Mouse (Mus musculus) hindbrain, postnatal 0 days (tissue): ENCODE results near the gene Erc2. TPM values are rescaled to one million over a fixed set of nuclear protein-coding genes. Genes with fewer than 3 reads are reported as not detected.

Source experiments
- ATAC-seq: fragments of 200-750 bp; cut with Nextera tagmentation; 2 replicates; pipeline ENCODE4 v1.8.0; 2017; ENCODE audit warnings: mild to moderate bottlenecking, moderate TSS enrichment, moderate library complexity
- DNase-seq: peaks from one replicate; pipeline ENCODE4 v3.0.0-alpha.2; 2015; ENCODE audit warnings: low spot score
- H3K27ac ChIP-seq: fragments of 300-500 bp; sonication (generic); 2 replicates; pipeline ENCODE4 v1.5.1; 2014; ENCODE audit warnings: mild to moderate bottlenecking
- H3K27me3 ChIP-seq: fragments of 300-500 bp; sonication (generic); 2 replicates; pipeline ENCODE4 v1.6.1; 2014; ENCODE audit warnings: low read length, mixed read lengths; ENCODE audit not compliant: insufficient read depth
- H3K36me3 ChIP-seq: fragments of 300-500 bp; sonication (generic); 2 replicates; pipeline ENCODE4 v1.6.1; 2014; ENCODE audit warnings: low read length, mixed read lengths; ENCODE audit not compliant: insufficient read depth
- H3K4me1 ChIP-seq: fragments of 300-500 bp; sonication (generic); 2 replicates; pipeline ENCODE4 v1.6.1; 2014; ENCODE audit warnings: antibody characterized with exemption, low read length, mixed read lengths; ENCODE audit not compliant: insufficient read depth
- H3K4me2 ChIP-seq: fragments of 300-500 bp; sonication (generic); 2 replicates; pipeline ENCODE4 v1.6.1; 2014; ENCODE audit warnings: low read depth, mild to moderate bottlenecking, low read length, moderate library complexity, mixed read lengths
- H3K4me3 ChIP-seq: fragments of 300-500 bp; sonication (generic); 2 replicates; pipeline ENCODE4 v1.5.1; 2014; ENCODE audit warnings: low read length
- H3K9ac ChIP-seq: fragments of 300-500 bp; sonication (generic); replicated peaks from 2 replicates; pipeline ENCODE4 v1.6.1; 2014; ENCODE audit warnings: mild to moderate bottlenecking, low read length, moderate library complexity, mixed read lengths
- H3K9me3 ChIP-seq: fragments of 300-500 bp; sonication (generic); 2 replicates; pipeline ENCODE4 v1.6.1; 2016; ENCODE audit warnings: low read length, mixed read lengths
- CTCF ChIP-seq: IDR thresholded peaks from 2 replicates; pipeline ENCODE4 v1.5.1; 2016; ENCODE audit warnings: antibody characterized with exemption, control low read depth, low read depth
- WGBS: fragments of 180-500 bp; shearing (Covaris S2); extraction: QIAGEN DNeasy Blood & Tissue Kit; methylation state at CpG from one replicate; pipeline ENCODE4 v1.1.7; 2014; 5-methylcytosine and 5-hydroxymethylcytosine counted together
- polyA plus RNA-seq: library from polyadenylated mRNA; unstranded; fragments of >200 nt; fragmentation: Nextera tagmentation; extraction: Ambion mirVana; gene quantifications from 2 replicates; pipeline ENCODE4 v1.2.1, GENCODE M21; 2015
- total RNA-seq: library from RNA; depleted of rRNA; stranded (reverse); fragments of >200 nt; gene quantifications from 2 replicates; pipeline ENCODE4 v1.2.3, GENCODE M21; 2014

Gene Erc2
- total and polyA plus RNA-seq, 2 experiments from 2014 or later = 71.0 to 104 TPM

- Histone ChIP-seq H3K4me3 (no peak overlapping the region), H3K9me3 (no peaks in the 10 kb centered on the region), H3K27ac (peak overlapping the region; percentile 8; the same call in 1 of the 2 replicates), H3K4me2 (peak overlapping the region; percentile 2; the same call in 1 of the 2 replicates), H3K27me3 (no peaks in the 10 kb centered on the region), H3K36me3 (no peaks in the 10 kb centered on the region), H3K9ac (no peak overlapping the region), H3K4me1 (peaks cover 7% of the 10 kb centered on the region; the same call in 1 of the 2 replicates)
- TF ChIP-seq CTCF = no peak
- ATAC-seq = peak; percentile 69
- 25% methylated on average over 7 of the region's 7 CpGs for WGBS
- DNase-seq = peak; percentile 26
Measured at GRCm38 (mm10) chr14:28475421-28475820, 853.2 kb downstream of the Erc2 start.

GRCm38 (mm10) chr14:28476746-28477145, 854.5 kb downstream of the Erc2 start:
- 62% methylated on average over 3 of the region's 3 CpGs for WGBS
- Histone ChIP-seq H3K4me3 (no peak overlapping the region), H3K27me3 (no peaks in the 10 kb centered on the region), H3K36me3 (no peaks in the 10 kb centered on the region), H3K4me2 (no peak overlapping the region), H3K4me1 (peaks cover 7% of the 10 kb centered on the region; the same call in 1 of the 2 replicates), H3K27ac (no peak overlapping the region), H3K9ac (no peak overlapping the region), H3K9me3 (no peaks in the 10 kb centered on the region)
- ATAC-seq (no peak), DNase-seq (no peak)
- no peak for TF ChIP-seq CTCF

- no peak for ATAC-seq
Measured at GRCm38 (mm10) chr14:28480866-28481265, 858.6 kb downstream of the Erc2 start.

DNA sequence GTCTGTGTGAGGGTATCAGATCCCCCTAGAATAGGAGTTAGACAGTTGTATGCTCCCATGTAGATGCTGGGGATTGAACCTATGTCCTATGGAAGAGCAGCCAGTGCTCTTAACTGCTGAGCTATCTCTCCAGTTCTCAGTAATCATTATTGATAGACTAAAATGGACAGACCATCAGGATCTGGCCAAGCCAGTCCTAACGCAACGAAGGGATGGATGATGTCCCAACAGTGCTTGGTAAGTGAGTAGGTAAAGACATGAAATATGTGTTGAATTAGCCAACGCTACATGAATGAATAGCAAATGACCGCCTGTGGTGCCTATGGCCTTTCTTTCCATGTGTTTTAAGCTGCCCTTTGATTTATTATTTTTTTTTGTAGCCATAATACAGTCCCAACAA, 871.6 kb downstream of the Erc2 start:
- no peaks in the 10 kb centered on the region for H3K27me3 ChIP-seq
- no peak overlapping the region for H3K4me2 ChIP-seq
- H3K27ac ChIP-seq = no peak overlapping the region
- ATAC-seq (no peak), DNase-seq (no peak)
- WGBS = 94% methylated on average over 4 of the region's 4 CpGs
- H3K4me1 ChIP-seq = no peaks in the 10 kb centered on the region
- H3K36me3 ChIP-seq = no peaks in the 10 kb centered on the region
- H3K4me3 ChIP-seq = no peak overlapping the region
- no peak for TF ChIP-seq CTCF
- H3K9me3 ChIP-seq = no peaks in the 10 kb centered on the region
- no peak overlapping the region for H3K9ac ChIP-seq

More at GRCm38 (mm10) chr14:28480866-28481265, 858.6 kb downstream of the Erc2 start:
- no peak for DNase-seq
- Histone ChIP-seq H3K4me3 (no peak overlapping the region), H3K9ac (no peak overlapping the region), H3K36me3 (no peaks in the 10 kb centered on the region), H3K4me2 (no peak overlapping the region), H3K9me3 (no peaks in the 10 kb centered on the region), H3K27ac (no peak overlapping the region), H3K4me1 (no peaks in the 10 kb centered on the region), H3K27me3 (no peaks in the 10 kb centered on the region)
- TF ChIP-seq CTCF = no peak
- WGBS = 92% methylated on average over 1 of the region's 1 CpGs

DNA sequence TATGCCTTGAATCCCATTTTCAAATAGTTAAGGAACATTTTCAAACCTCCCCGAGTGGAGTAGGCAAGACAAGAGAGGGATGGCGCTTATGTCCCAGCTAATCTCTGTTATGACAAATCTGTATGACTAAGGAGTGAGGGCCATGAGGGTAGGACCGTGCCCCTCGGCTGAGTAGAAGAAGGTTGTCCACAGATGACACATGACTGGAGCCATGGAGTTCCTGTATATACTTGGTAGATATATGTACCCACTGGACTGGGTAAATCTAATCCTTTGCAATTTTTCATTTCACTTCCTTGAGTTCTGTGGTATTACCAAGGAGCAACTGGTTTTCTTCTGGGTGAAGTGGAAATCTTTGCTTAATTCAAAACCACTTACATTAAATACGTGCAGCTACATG, 872.0 kb downstream of the Erc2 start:
- H3K9ac ChIP-seq = no peak overlapping the region
- no peak overlapping the region for H3K4me3 ChIP-seq
- no peaks in the 10 kb centered on the region for H3K9me3 ChIP-seq
- no peak for ATAC-seq
- no peak overlapping the region for H3K4me2 ChIP-seq
- 91% methylated on average over 5 of the region's 5 CpGs for WGBS
- H3K27me3 ChIP-seq = no peaks in the 10 kb centered on the region
- no peaks in the 10 kb centered on the region for H3K36me3 ChIP-seq
- H3K27ac ChIP-seq = no peak overlapping the region
- no peaks in the 10 kb centered on the region for H3K4me1 ChIP-seq
- TF ChIP-seq CTCF = no peak
- no peak for DNase-seq

- no peaks in the 10 kb centered on the region for H3K36me3 ChIP-seq
- no peak for TF ChIP-seq CTCF
- H3K27ac ChIP-seq = no peak overlapping the region
- H3K27me3 ChIP-seq = peaks cover 8% of the 10 kb centered on the region; the same call in 1 of the 2 replicates
- WGBS = 59% methylated on average over 12 of the region's 12 CpGs
- H3K4me2 ChIP-seq = no peak overlapping the region
- ATAC-seq (no peak), DNase-seq (no peak)
- no peaks in the 10 kb centered on the region for H3K9me3 ChIP-seq
- H3K4me3 ChIP-seq = no peak overlapping the region
- no peak overlapping the region for H3K9ac ChIP-seq
- peaks cover 5% of the 10 kb centered on the region; the same call in 1 of the 2 replicates for H3K4me1 ChIP-seq
Measured at GRCm38 (mm10) chr14:28501216-28501878, 879.1 kb downstream of the Erc2 start.

- no peak overlapping the region for H3K4me2 ChIP-seq
- H3K27ac ChIP-seq = no peak overlapping the region
- H3K36me3 ChIP-seq = no peaks in the 10 kb centered on the region
- peaks cover 8% of the 10 kb centered on the region; the same call in 1 of the 2 replicates for H3K27me3 ChIP-seq
- DNase-seq = no peak
- no peak overlapping the region for H3K4me3 ChIP-seq
- WGBS = 95% methylated on average over 2 of the region's 2 CpGs
- no peaks in the 10 kb centered on the region for H3K9me3 ChIP-seq
- H3K4me1 ChIP-seq = peaks cover 5% of the 10 kb centered on the region; the same call in 1 of the 2 replicates
- ATAC-seq = no peak
- no peak overlapping the region for H3K9ac ChIP-seq
- TF ChIP-seq CTCF = no peak
Measured at GRCm38 (mm10) chr14:28503276-28503675, 881.0 kb downstream of the Erc2 start.
